Mouse (Mus musculus): ENCODE results near the gene Esp8.
"Not testable (repeated sequence)": the region's sequence is repeated elsewhere in the genome, so short reads cannot be mapped to it uniquely, and the experiment has no call there.

Esp8 gene

GRCm38 (mm10) chr17:40519818-40520217 lies at the start of gene Esp8:
Gene Esp8 (plus strand): TSS chr17:40520022.
- DNase-seq, result no peak

- DNase-seq, result not testable (repeated sequence)
These were observed 36.3 kb upstream of the Esp8 start for GRCm38 (mm10) chr17:40483566-40483965.

GRCm38 (mm10) chr17:40495468-40496185 lies 24.2 kb upstream of the Esp8 start:
- DNase-seq, result not testable (repeated sequence)

GRCm38 (mm10) chr17:40529813-40530212 lies 10.0 kb downstream of the Esp8 start:
- DNase-seq, result no peak

GRCm38 (mm10) chr17:40531147-40531546 lies 11.3 kb downstream of the Esp8 start:
- no peak for DNase-seq

- DNase-seq, result not testable (repeated sequence)
These were observed 27.2 kb downstream of the Esp8 start for GRCm38 (mm10) chr17:40547005-40547404.

- DNase-seq, result no peak
These were observed 33.6 kb downstream of the Esp8 start for GRCm38 (mm10) chr17:40553470-40553869.

GRCm38 (mm10) chr17:40561207-40561606 lies 41.4 kb downstream of the Esp8 start, which contains the start of gene Esp6:
Gene Esp6 (plus strand): TSS chr17:40561507.
- no peak for DNase-seq

Measured in liver (tissue).